Mouse (Mus musculus): ENCODE results near the gene Gcc2.

DNA sequence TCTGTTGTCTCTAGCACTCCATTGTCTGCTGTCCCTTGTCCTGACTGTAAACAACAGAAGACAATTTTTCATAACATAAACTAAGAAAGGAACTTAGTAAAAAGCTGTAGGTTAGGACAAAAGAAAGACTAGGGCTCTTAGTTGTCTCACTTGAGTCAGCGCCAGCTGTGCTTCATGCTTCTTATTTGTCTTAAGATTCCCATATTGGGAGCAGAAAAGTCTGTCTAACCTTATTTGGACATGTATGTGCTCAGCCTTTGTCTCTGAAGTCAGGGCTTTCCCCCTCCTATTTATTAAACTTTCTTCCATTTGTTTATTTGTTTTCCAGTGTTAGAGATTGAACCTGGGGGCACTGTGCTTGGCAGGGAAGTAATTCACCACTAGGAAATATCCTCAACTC is 80.9 kb downstream of the Gcc2 start:
- TF ChIP-seq CTCF (IDR thresholded peaks at IDR 0.05; ENCODE audit: low read depth), result no peak
- TF ChIP-seq EP300 (IDR thresholded peaks at IDR 0.05; ENCODE audit: low read depth), result no peak

All from liver, embryonic 14.5 days (tissue).